Mouse (Mus musculus): ENCODE data around the gene Cxcl16. TPM values are rescaled to one million over a fixed set of nuclear protein-coding genes. Genes with fewer than 3 reads are reported as not detected.
"Not testable (repeated sequence)": the region's sequence is repeated elsewhere in the genome, so short reads cannot be mapped to it uniquely, and the experiment has no call there.

Cxcl16 gene
- polyA plus RNA-seq, 1 experiment: 0.08 TPM

- Histone ChIP-seq H3K79me2 (ENCODE audit: control insufficient read depth, insufficient read depth) (no peaks in the 10 kb centered on the region), H3K4me3 (no peak overlapping the region), H3ac (ENCODE audit: control insufficient read depth, insufficient read length) (no peak overlapping the region), H3K27me3 (ENCODE audit: control insufficient read depth, insufficient read depth, insufficient read length) (no peaks in the 10 kb centered on the region), H3K36me3 (ENCODE audit: control insufficient read depth, insufficient read depth) (no peaks in the 10 kb centered on the region), H3K4me2 (ENCODE audit: low read depth) (no peak overlapping the region)
- TF ChIP-seq USF1 (IDR thresholded peaks at IDR 0.05; ENCODE audit: low read depth) (no peak), SRF (IDR thresholded peaks at IDR 0.05; ENCODE audit: control insufficient read depth, insufficient read length, low read depth) (no peak), REST (IDR thresholded peaks at IDR 0.05; ENCODE audit: insufficient read depth, insufficient read length) (no peak), MYOG (IDR thresholded peaks at IDR 0.05; ENCODE audit: control insufficient read depth in 1 of 3, insufficient read depth in 1 of 3, insufficient read length in 2 of 3, low read depth in 2 of 3) (no peak), MYOD1 (IDR thresholded peaks at IDR 0.05; ENCODE audit: control insufficient read depth in 1 of 3, insufficient read length in 2 of 3, low read depth in 2 of 3) (no peak), MAX (IDR thresholded peaks at IDR 0.05; ENCODE audit: low read depth) (no peak), TCF12 (IDR thresholded peaks at IDR 0.05; ENCODE audit: insufficient read depth, poor library complexity, severe bottlenecking) (no peak), TCF3 (IDR thresholded peaks at IDR 0.05; ENCODE audit: insufficient read length, low read depth) (no peak), POLR2A (IDR thresholded peaks at IDR 0.05; ENCODE audit: insufficient read length, low read depth) (no peak), POLR2AphosphoS2 (IDR thresholded peaks at IDR 0.05; ENCODE audit: insufficient read length, low read depth) (no peak), E2F4 (IDR thresholded peaks at IDR 0.05; ENCODE audit: insufficient read depth) (no peak), CEBPB (IDR thresholded peaks at IDR 0.05; ENCODE audit: insufficient read depth, poor library complexity, severe bottlenecking) (no peak)
These were observed 28.0 kb upstream of the Cxcl16 start for GRCm38 (mm10) chr11:70487816-70488215.

DNA sequence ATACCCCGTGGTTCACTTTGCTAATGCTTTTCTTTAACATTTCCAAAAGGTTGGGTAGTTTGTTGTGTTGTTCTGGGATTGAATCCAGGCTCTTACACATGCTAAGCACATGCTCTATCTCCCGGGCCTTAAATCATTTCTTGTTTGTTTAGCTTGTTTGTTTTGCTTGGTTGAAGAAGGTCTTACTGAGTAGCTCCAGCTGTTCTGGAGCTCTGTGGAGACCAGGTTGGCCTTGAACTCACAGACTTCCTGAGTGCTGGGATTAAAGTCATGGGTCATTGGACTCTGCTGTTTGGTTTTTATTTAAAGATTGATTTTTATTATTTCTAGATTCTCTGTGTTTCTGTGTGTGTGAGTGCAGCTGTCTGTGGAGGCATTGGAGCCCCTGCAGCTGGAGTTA is 25.7 kb upstream of the Cxcl16 start:
- Histone ChIP-seq H3K79me2 (ENCODE audit: control insufficient read depth, insufficient read depth) (no peaks in the 10 kb centered on the region), H3K4me3 (no peak overlapping the region), H3K36me3 (ENCODE audit: control insufficient read depth, insufficient read depth) (no peaks in the 10 kb centered on the region), H3K27me3 (ENCODE audit: control insufficient read depth, insufficient read depth, insufficient read length) (no peaks in the 10 kb centered on the region), H3ac (ENCODE audit: control insufficient read depth, insufficient read length) (no peak overlapping the region), H3K4me2 (ENCODE audit: low read depth) (no peak overlapping the region)
- TF ChIP-seq USF1 (IDR thresholded peaks at IDR 0.05; ENCODE audit: low read depth) (no peak), MYOD1 (IDR thresholded peaks at IDR 0.05; ENCODE audit: control insufficient read depth in 1 of 3, insufficient read length in 2 of 3, low read depth in 2 of 3) (no peak), POLR2AphosphoS2 (IDR thresholded peaks at IDR 0.05; ENCODE audit: insufficient read length, low read depth) (no peak), MAX (IDR thresholded peaks at IDR 0.05; ENCODE audit: low read depth) (no peak)

- no peak overlapping the region for H3ac ChIP-seq (ENCODE audit: control insufficient read depth, insufficient read length)
- no peaks in the 10 kb centered on the region for H3K79me2 ChIP-seq (ENCODE audit: control insufficient read depth, insufficient read depth)
- no peaks in the 10 kb centered on the region for H3K27me3 ChIP-seq (ENCODE audit: control insufficient read depth, insufficient read depth, insufficient read length)
- no peak overlapping the region for H3K4me2 ChIP-seq (ENCODE audit: low read depth)
- no peak overlapping the region for H3K4me3 ChIP-seq
- TF ChIP-seq POLR2A (IDR thresholded peaks at IDR 0.05; ENCODE audit: insufficient read length, low read depth) (no peak), CEBPB (IDR thresholded peaks at IDR 0.05; ENCODE audit: insufficient read depth, poor library complexity, severe bottlenecking) (no peak), TCF12 (IDR thresholded peaks at IDR 0.05; ENCODE audit: insufficient read depth, poor library complexity, severe bottlenecking) (no peak), MAX (IDR thresholded peaks at IDR 0.05; ENCODE audit: low read depth) (no peak), MYOD1 (IDR thresholded peaks at IDR 0.05; ENCODE audit: control insufficient read depth in 1 of 3, insufficient read length in 2 of 3, low read depth in 2 of 3) (no peak), USF1 (IDR thresholded peaks at IDR 0.05; ENCODE audit: low read depth) (no peak), POLR2AphosphoS2 (IDR thresholded peaks at IDR 0.05; ENCODE audit: insufficient read length, low read depth) (no peak), TCF3 (IDR thresholded peaks at IDR 0.05; ENCODE audit: insufficient read length, low read depth) (no peak), MYOG (IDR thresholded peaks at IDR 0.05; ENCODE audit: control insufficient read depth in 1 of 3, insufficient read depth in 1 of 3, insufficient read length in 2 of 3, low read depth in 2 of 3) (no peak), SRF (IDR thresholded peaks at IDR 0.05; ENCODE audit: control insufficient read depth, insufficient read length, low read depth) (no peak), REST (IDR thresholded peaks at IDR 0.05; ENCODE audit: insufficient read depth, insufficient read length) (no peak), E2F4 (IDR thresholded peaks at IDR 0.05; ENCODE audit: insufficient read depth) (no peak)
- no peaks in the 10 kb centered on the region for H3K36me3 ChIP-seq (ENCODE audit: control insufficient read depth, insufficient read depth)
These were observed 15.2 kb upstream of the Cxcl16 start for GRCm38 (mm10) chr11:70474872-70475534.

- H3K4me2 ChIP-seq (ENCODE audit: low read depth); H3K4me3 ChIP-seq; H3K79me2 ChIP-seq (ENCODE audit: control insufficient read depth, insufficient read depth); H3ac ChIP-seq (ENCODE audit: control insufficient read depth, insufficient read length); H3K27me3 ChIP-seq (ENCODE audit: control insufficient read depth, insufficient read depth, insufficient read length); H3K36me3 ChIP-seq (ENCODE audit: control insufficient read depth, insufficient read depth): not testable (repeated sequence)
These were observed 13.5 kb upstream of the Cxcl16 start for GRCm38 (mm10) chr11:70473291-70473690.

- Histone ChIP-seq H3K27me3 (ENCODE audit: control insufficient read depth, insufficient read depth, insufficient read length) (no peaks in the 10 kb centered on the region), H3ac (ENCODE audit: control insufficient read depth, insufficient read length) (no peak overlapping the region), H3K4me3 (no peak overlapping the region), H3K36me3 (ENCODE audit: control insufficient read depth, insufficient read depth) (no peaks in the 10 kb centered on the region), H3K4me2 (ENCODE audit: low read depth) (no peak overlapping the region), H3K79me2 (ENCODE audit: control insufficient read depth, insufficient read depth) (no peaks in the 10 kb centered on the region)
- TF ChIP-seq MAX (IDR thresholded peaks at IDR 0.05; ENCODE audit: low read depth) (no peak), TCF3 (IDR thresholded peaks at IDR 0.05; ENCODE audit: insufficient read length, low read depth) (no peak), POLR2A (IDR thresholded peaks at IDR 0.05; ENCODE audit: insufficient read length, low read depth) (no peak), POLR2AphosphoS2 (IDR thresholded peaks at IDR 0.05; ENCODE audit: insufficient read length, low read depth) (no peak)
These were observed 12.9 kb upstream of the Cxcl16 start for GRCm38 (mm10) chr11:70472716-70473115.
